Mouse (Mus musculus) olfactory bulb, adult 2 months (tissue): ENCODE data around the gene Myl4.

Experiments used
- CTCF ChIP-seq: fragments of 200-500 bp; IDR thresholded peaks from 2 replicates; pipeline ENCODE4 v1.5.1; 2012; ENCODE audit warnings: low read depth, mild to moderate bottlenecking, low read length, moderate library complexity; ENCODE audit not compliant: insufficient read depth
- POLR2A ChIP-seq: fragments of 200-500 bp; IDR thresholded peaks from 2 replicates; pipeline ENCODE4 v1.6.1; 2012; ENCODE audit warnings: mild to moderate bottlenecking, low read depth, low read length, moderate library complexity; ENCODE audit not compliant: insufficient read depth

DNA sequence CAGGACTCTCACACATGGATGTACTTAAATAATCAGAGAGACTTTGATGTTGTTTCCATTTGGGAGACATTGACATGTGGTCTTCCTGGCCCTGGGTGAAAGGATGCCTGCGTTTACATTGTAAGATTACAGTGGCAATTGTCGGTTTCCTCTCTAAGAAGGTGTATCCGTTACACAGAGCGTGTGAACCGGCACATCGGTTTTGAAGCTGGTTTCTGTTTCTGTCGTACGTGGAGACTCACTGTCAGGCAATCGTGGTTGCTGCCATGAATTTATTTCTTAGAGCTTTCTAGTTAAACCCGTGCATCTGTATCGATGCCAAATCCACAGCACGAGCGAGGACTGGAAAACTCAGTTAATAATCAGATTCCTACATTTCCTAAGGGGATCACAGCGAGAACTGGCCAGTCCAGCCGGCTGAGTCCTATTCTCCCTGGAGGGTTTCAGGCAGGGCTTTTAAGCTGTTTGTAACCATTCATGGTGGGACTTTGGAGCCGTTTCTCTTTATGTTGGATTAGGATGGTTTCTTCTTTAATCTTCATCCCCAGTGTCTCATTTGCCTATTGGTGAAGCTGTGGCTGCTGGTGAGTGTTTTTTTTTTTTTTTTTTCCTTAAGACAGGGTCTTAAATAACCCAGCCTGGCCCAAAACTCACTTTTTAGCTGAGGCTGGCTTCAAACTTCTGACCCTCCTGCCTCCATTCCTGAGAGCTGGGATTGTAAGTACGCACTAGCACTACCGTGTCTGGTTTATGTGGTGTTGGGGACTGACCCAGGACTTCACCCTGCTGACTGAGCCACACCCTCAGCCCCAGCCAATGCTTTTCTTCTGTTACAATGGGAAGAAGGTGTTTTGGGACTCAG lies 31.2 kb downstream of the Myl4 start:
- TF ChIP-seq CTCF (no peak), POLR2A (no peak)
